In genomic region chr19:53726755-53727154, GRCm38 (mm10) we compare ENCODE assay signal across 19 mouse cellular contexts. TPM values are rescaled to one million over a fixed set of nuclear protein-coding genes. Genes with fewer than 3 reads are reported as not detected.
DNase-seq lines count a peak whose midpoint lies in the region; ATAC-seq and TF ChIP-seq lines count a peak whose summit lies in the region.
"Had no signal": no experiment of that assay in that cellular context is flagged by ENCODE, and none has a peak within 500 bp of the region (broad histone marks: within the 10 kb centered on the region; RNA-seq: fewer than 3 reads in every experiment).

No protein-coding gene starts in this region.

- H3K36me3 ChIP-seq in ES-E14 (ENCODE audit: control insufficient read depth, insufficient read depth, low read length, poor library complexity, severe bottlenecking), result no peaks in the 10 kb centered on the region
- H3K36me3 ChIP-seq in limb, embryonic 14.5 days (ENCODE audit: control insufficient read depth, insufficient read depth, low read length), result no peaks in the 10 kb centered on the region
- H3K36me3 ChIP-seq: forebrain, embryonic 15.5 days; liver, embryonic 13.5 days had no signal

- peaks cover 11 to 16% of the 10 kb centered on the region in 2 experiments; a peak in 2 of 4 replicates for H3K4me1 ChIP-seq in ES-E14 (ENCODE audit: control insufficient read depth in 2 of 2, insufficient read depth in 2 of 2, low read length in 2 of 2, poor library complexity in 1 of 2)
- H3K4me1 ChIP-seq in limb, embryonic 14.5 days (ENCODE audit: control insufficient read depth, insufficient read depth, low read length), result peaks cover 20% of the 10 kb centered on the region
- H3K4me1 ChIP-seq: forebrain, embryonic 15.5 days; liver, embryonic 13.5 days had no signal

- no peak for TF ChIP-seq CTCF in gastrocnemius, adult 2 months (IDR thresholded peaks at IDR 0.05)

- H3K9ac ChIP-seq in ES-E14 (ENCODE audit: insufficient read depth, low read depth, low read length, poor library complexity, severe bottlenecking), result no peak overlapping the region; the same call in 1 of the 2 replicates
- no peak overlapping the region for H3K9ac ChIP-seq in limb, embryonic 14.5 days (ENCODE audit: low read depth, low read length, severe bottlenecking)
- H3K9ac ChIP-seq: forebrain, embryonic 15.5 days; liver, embryonic 13.5 days had no signal

- peak; percentile 72 for DNase-seq in gastrocnemius, adult 2 months
- no peak for DNase-seq in gastrocnemius, postnatal 36 days
- DNase-seq in kidney, adult 9 months, result peak; percentile 7
- DNase-seq in kidney, postnatal 14 days, result no peak
- DNase-seq in ES-E14 (ENCODE audit: low read depth, low spot score), result no peak
- DNase-seq in limb, embryonic 14.5 days (ENCODE audit: low spot score), result no peak
- no peak for DNase-seq in spleen, adult 12 weeks (ENCODE audit: low spot score)
- DNase-seq: adrenal gland, postnatal 14 days; cerebellum, adult 11-12 months; cerebellum, postnatal 36 days; layer of hippocampus, adult 9-11 months; liver, embryonic 13.5 days; right cerebral cortex, postnatal 4 days; thymus, postnatal 4 days had no signal

- H3K4me3 ChIP-seq in gastrocnemius, adult 2 months, result peak overlapping the region; percentile 50
- peak overlapping the region in 1 of 2 experiments; percentile 27; a peak in 2 of 4 replicates for H3K4me3 ChIP-seq in ES-E14 (ENCODE audit: insufficient read depth in 1 of 2, low read depth in 1 of 2, low read length in 2 of 2, poor library complexity in 1 of 2, severe bottlenecking in 1 of 2)
- no peak overlapping the region for H3K4me3 ChIP-seq in limb, embryonic 14.5 days (replicated peaks; ENCODE audit: low read length)
- H3K4me3 ChIP-seq: forebrain, embryonic 15.5 days; liver, embryonic 13.5 days had no signal

- in situ Hi-C loops in ES-E14 (cut with MboI; ENCODE audit: low sequenced_read_pairs in 2 of 2, unreplicated experiment in 2 of 2), result no loop called here

- WGBS in limb, embryonic 14.5 days, result 63% methylated on average over 11 of the region's 11 CpGs

- H3K27me3 ChIP-seq in limb, embryonic 14.5 days (ENCODE audit: control insufficient read depth, insufficient read depth, low read length), result no peaks in the 10 kb centered on the region
- H3K27me3 ChIP-seq: CH12.LX; forebrain, embryonic 15.5 days had no signal

- no peak overlapping the region for H3K4me2 ChIP-seq in limb, embryonic 14.5 days (replicated peaks; ENCODE audit: low read depth, low read length, severe bottlenecking)
- H3K4me2 ChIP-seq: forebrain, embryonic 15.5 days; liver, embryonic 13.5 days had no signal

- H3K27ac ChIP-seq in gastrocnemius, adult 2 months, result peak overlapping the region; percentile 95
- H3K27ac ChIP-seq in ES-E14 (ENCODE audit: insufficient read depth, low read depth, low read length, poor library complexity, severe bottlenecking), result no peak overlapping the region
- no peak overlapping the region for H3K27ac ChIP-seq in limb, embryonic 14.5 days (replicated peaks; ENCODE audit: low read depth, low read length)
- H3K27ac ChIP-seq: forebrain, embryonic 15.5 days; hindbrain, postnatal 0 days; liver, embryonic 13.5 days had no signal

- ATAC-seq in limb, embryonic 14.5 days (ENCODE audit: low FRiP score, low read depth), result peak; percentile 13; the same call in 1 of the 2 replicates
- ATAC-seq in inflammation-experienced regulatory T-cells, adult 6 months, result no peak
- ATAC-seq: forebrain, embryonic 15.5 days; hindbrain, postnatal 0 days had no signal

- intact Hi-C loops in gastrocnemius, adult 2 months (cut with DNase I), result loop anchor here (2.0 kb wide), 2 partner anchors 50 to 78 kb away; partner anchors contain the start of gene Rbm20
- intact Hi-C loops in gastrocnemius, postnatal 36 days (cut with DNase I), result loop anchor here (5.0 to 10.0 kb wide), 2 partner anchors 52 to 79 kb away; partner anchors contain the start of gene Rbm20

- TF ChIP-seq POLR2A in limb, embryonic 14.5 days (IDR thresholded peaks at IDR 0.05; ENCODE audit: borderline replicate concordance, extremely low read depth, insufficient read depth, insufficient read length), result no peak

- H3K9me3 ChIP-seq in ES-E14 (ENCODE audit: control insufficient read depth, insufficient read depth, low read depth, low read length), result no peaks in the 10 kb centered on the region
- H3K9me3 ChIP-seq in limb, embryonic 14.5 days (ENCODE audit: control insufficient read depth, low read length), result no peaks in the 10 kb centered on the region
- H3K9me3 ChIP-seq: forebrain, embryonic 15.5 days; liver, embryonic 13.5 days had no signal

TF ChIP-seq in ES-E14, 5 proteins besides CTCF, POLR2A, EP300 and RAD21:
- TF ChIP-seq CHD2 (IDR thresholded peaks at IDR 0.05; ENCODE audit: low read depth, low read length) (no peak), HCFC1 (IDR thresholded peaks at IDR 0.05; ENCODE audit: borderline replicate concordance, insufficient read depth, low read length) (no peak), MAFK (IDR thresholded peaks at IDR 0.05; ENCODE audit: insufficient read depth, low read depth, low read length) (peak; percentile 34; the same call in 1 of the 2 replicates), ZC3H11A (IDR thresholded peaks at IDR 0.05; ENCODE audit: borderline replicate concordance, low read depth, low read length) (no peak), ZNF384 (IDR thresholded peaks at IDR 0.05; ENCODE audit: low read depth, low read length) (no peak)
TF ChIP-seq in ES-E14: peak in this region for 1.

RNA-seq across cellular contexts. Expression of gene Rbm20, which starts 49.6 kb away (rescaled TPM):
- total RNA-seq in gastrocnemius, adult 2 months (2021), result 10 to 100 TPM; 72.6 to 73.2 TPM
- total RNA-seq in gastrocnemius, postnatal 36 days (2021), result 10 to 100 TPM; 73.8 to 83.8 TPM
- total RNA-seq in ES-E14 (2012; rRNA removed), result 1.4 and 2.5 TPM in 2 replicates
- 9.9 and 10.0 TPM in 2 replicates for polyA plus RNA-seq in limb, embryonic 14.5 days (2012; rRNA removed)
- polyA plus RNA-seq in limb, embryonic 14.5 days (2014; fragmentation: Nextera tagmentation; extraction: Ambion mirVana), result 5.5 and 6.9 TPM in 2 replicates
- polyA plus RNA-seq in inflammation-experienced regulatory T-cells, adult 6 months (2017; shearing (Covaris generic)), result under 1 TPM; 0.15 to 0.20 (median 0.15) TPM
- total RNA-seq: hematopoietic stem cell, adult 5-6 weeks had no signal

Comparison
In these comparisons a context has a peak if more than half of its experiments do, and no peak if none do; other contexts are left out.
1. DNase-seq: peak in gastrocnemius, adult 2 months (single experiment) and kidney, adult 9 months (single experiment); none in gastrocnemius, postnatal 36 days (0 of 2), kidney, postnatal 14 days (single experiment), ES-E14 (single experiment), limb, embryonic 14.5 days (single experiment) and spleen, adult 12 weeks (single experiment).
2. RNA of gene Rbm20, which starts 49.6 kb away (total RNA-seq): 73.8 to 83.8 TPM in gastrocnemius, postnatal 36 days and 72.6 to 73.2 TPM in gastrocnemius, adult 2 months; 1.4 to 2.5 TPM in ES-E14; every median in the first group is over 10 times any median in the second.